Mouse (Mus musculus): ENCODE data around the gene Cltc. TPM values are rescaled to one million over a fixed set of nuclear protein-coding genes. Genes with fewer than 3 reads are reported as not detected.

The Cltc gene
- polyA plus RNA-seq, 1 experiment from 2014 or later: 129 TPM

DNA sequence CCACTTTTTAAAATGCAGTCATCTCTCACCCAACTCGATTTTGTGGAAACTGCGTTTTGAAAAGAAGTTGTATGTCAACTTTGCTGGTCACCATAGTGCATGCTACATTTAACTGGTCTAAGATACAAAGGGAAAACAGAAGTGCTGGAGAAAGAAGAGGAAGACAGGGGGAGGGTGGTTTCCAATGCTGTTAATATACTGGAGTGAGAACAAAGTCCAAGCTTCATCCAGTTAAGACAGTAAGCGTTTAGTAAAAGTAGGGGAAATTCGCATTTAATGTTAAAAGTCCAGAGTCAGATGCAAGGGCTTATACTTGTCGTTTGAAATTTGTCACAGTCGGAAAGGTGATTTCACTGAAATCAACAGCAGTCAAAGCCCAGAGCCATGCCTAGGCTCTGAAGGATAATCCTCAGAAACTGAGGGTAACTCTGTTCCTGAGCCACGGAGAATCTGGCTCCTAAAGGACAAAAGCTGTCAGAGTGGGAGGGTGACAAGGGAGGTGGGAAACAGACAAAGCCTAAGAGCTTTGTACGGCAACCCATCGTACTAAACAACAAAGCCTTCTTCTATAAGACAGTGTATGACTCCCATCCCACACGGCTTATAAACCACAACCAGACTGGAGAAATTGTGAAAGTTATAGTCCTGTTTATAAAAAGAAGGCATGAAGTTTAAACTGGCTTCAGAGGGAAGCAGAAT is 23.0 kb downstream of the Cltc start:
- no peak for DNase-seq (ENCODE audit: low spot score)
- peaks cover 3% of the 10 kb centered on the region; the same call in 1 of the 2 replicates for H3K4me1 ChIP-seq
- H3K36me3 ChIP-seq: peaks cover 54% of the 10 kb centered on the region
- H3K9me3 ChIP-seq (replicated peaks): no peaks in the 10 kb centered on the region
- no peak overlapping the region for H3K27ac ChIP-seq (replicated peaks)
- H3K4me3 ChIP-seq: no peak overlapping the region
- 76% methylated on average over 10 of the region's 10 CpGs for WGBS
- H3K27me3 ChIP-seq (ENCODE audit: low read depth, poor library complexity, severe bottlenecking): no peaks in the 10 kb centered on the region

GRCm38 (mm10) chr11:86731443-86731842 is 25.9 kb downstream of the Cltc start:
- no peaks in the 10 kb centered on the region for H3K9me3 ChIP-seq (replicated peaks)
- no peaks in the 10 kb centered on the region for H3K27me3 ChIP-seq (ENCODE audit: low read depth, poor library complexity, severe bottlenecking)
- no peak overlapping the region for H3K4me3 ChIP-seq
- H3K4me1 ChIP-seq: peaks cover 3% of the 10 kb centered on the region; the same call in 1 of the 2 replicates
- DNase-seq (ENCODE audit: low spot score): no peak
- peaks cover 81% of the 10 kb centered on the region for H3K36me3 ChIP-seq
- WGBS: 91% methylated on average over 2 of the region's 2 CpGs
- H3K27ac ChIP-seq (replicated peaks): no peak overlapping the region

GRCm38 (mm10) chr11:86725607-86726006 is 31.8 kb downstream of the Cltc start:
- Histone ChIP-seq H3K4me1 (no peaks in the 10 kb centered on the region), H3K27ac (replicated peaks) (no peak overlapping the region), H3K36me3 (peaks cover 93% of the 10 kb centered on the region), H3K27me3 (ENCODE audit: low read depth, poor library complexity, severe bottlenecking) (no peaks in the 10 kb centered on the region), H3K4me3 (no peak overlapping the region), H3K9me3 (replicated peaks) (no peaks in the 10 kb centered on the region)
- DNase-seq (ENCODE audit: low spot score): no peak

GRCm38 (mm10) chr11:86724982-86725381 is 32.4 kb downstream of the Cltc start:
- Histone ChIP-seq H3K36me3 (peaks cover 93% of the 10 kb centered on the region), H3K9me3 (replicated peaks) (no peaks in the 10 kb centered on the region), H3K27ac (replicated peaks) (no peak overlapping the region), H3K27me3 (ENCODE audit: low read depth, poor library complexity, severe bottlenecking) (no peaks in the 10 kb centered on the region), H3K4me3 (no peak overlapping the region), H3K4me1 (no peaks in the 10 kb centered on the region)
- 97% methylated on average over 7 of the region's 7 CpGs for WGBS
- no peak for DNase-seq (ENCODE audit: low spot score)

- Histone ChIP-seq H3K9me3 (replicated peaks) (no peaks in the 10 kb centered on the region), H3K27ac (replicated peaks) (no peak overlapping the region), H3K36me3 (peaks cover 94% of the 10 kb centered on the region), H3K27me3 (ENCODE audit: low read depth, poor library complexity, severe bottlenecking) (no peaks in the 10 kb centered on the region), H3K4me3 (no peak overlapping the region), H3K4me1 (no peaks in the 10 kb centered on the region)
- DNase-seq (ENCODE audit: low spot score): no peak
- WGBS: 94% methylated on average over 3 of the region's 3 CpGs
Observed at GRCm38 (mm10) chr11:86724004-86724403, 33.4 kb downstream of the Cltc start.

DNA sequence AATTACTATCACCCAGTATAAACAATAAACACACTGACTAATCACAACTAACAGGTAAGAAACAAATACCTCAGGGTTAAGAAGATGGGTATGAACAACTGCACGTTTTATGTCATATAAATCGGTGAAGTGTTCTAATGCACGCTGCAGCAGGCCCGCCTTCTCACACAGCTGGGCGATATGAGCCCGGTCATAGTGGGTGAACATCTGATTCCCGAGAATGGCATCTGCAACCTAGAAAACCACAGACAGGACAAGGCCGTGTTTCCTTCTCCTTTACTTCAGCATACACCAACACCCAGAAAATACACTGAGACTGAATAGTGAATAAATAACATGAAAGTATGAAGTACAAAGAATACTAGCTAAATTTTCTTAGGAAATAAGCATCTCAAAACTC is 38.0 kb downstream of the Cltc start:
- H3K4me3 ChIP-seq: no peak overlapping the region
- peaks cover 90% of the 10 kb centered on the region for H3K36me3 ChIP-seq
- no peaks in the 10 kb centered on the region for H3K9me3 ChIP-seq (replicated peaks)
- DNase-seq (ENCODE audit: low spot score): no peak
- no peak overlapping the region for H3K27ac ChIP-seq (replicated peaks)
- H3K27me3 ChIP-seq (ENCODE audit: low read depth, poor library complexity, severe bottlenecking): no peaks in the 10 kb centered on the region
- H3K4me1 ChIP-seq: no peaks in the 10 kb centered on the region
- WGBS: 92% methylated on average over 8 of the region's 8 CpGs

DNA sequence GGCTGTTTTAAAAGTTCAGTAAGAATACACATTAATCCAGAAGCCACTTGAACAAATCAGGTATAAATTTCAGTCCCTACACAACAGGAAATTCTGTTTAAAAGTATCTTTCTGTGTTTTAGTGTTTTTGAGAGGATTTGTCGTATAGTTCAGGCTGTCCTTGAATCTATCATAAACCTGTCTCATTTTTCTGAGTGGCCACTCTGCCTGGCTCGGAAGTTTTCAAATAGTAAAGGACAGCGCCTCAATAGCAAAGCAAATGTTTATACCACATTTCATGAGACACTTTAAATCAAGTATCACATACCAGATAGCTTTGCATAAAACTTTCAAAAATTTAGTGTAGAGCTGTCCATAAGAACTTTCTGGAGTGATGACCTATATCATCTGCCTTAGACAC is 39.0 kb downstream of the Cltc start:
- H3K36me3 ChIP-seq: peaks cover 89% of the 10 kb centered on the region

DNA sequence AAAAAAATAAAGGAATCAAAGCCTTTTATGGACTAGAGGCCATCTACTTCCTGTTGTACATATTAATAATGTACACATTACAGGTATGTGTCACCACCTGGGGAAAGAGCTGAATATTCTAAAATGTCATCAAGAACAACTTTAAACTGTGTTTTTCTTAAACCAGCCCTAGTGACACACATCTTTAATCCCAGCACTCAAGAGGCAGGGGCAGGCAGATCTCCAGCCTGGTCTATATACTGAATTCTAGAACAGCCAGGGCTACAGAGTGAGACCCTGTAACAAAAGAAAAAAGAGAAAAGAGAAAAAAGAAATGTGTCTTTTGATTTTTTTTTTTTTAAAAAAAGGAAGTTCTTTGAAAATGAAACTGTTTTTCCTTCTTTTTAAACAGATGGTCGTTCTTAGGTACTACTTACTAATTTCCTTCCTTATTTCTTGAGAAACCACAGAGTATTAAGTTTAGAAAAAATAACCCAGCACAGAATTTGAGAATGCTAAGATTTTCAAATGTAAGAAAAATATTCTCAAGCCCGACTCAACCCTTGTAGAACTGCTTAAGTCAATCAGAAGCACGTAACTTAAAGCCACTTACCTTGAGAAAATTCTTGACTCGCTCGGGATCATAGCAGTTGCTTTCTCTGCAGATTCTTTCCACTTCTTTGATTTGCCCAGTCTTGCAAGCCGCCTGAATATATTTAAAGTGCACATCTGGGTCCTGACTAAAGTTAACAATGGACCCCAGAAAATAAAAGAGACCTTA is 39.9 kb downstream of the Cltc start:
- H3K36me3 ChIP-seq: peaks cover 91% of the 10 kb centered on the region
- 91% methylated on average over 6 of the region's 6 CpGs for WGBS
- no peak overlapping the region for H3K4me3 ChIP-seq
- no peaks in the 10 kb centered on the region for H3K4me1 ChIP-seq
- no peak overlapping the region for H3K27ac ChIP-seq (replicated peaks)
- H3K27me3 ChIP-seq (ENCODE audit: low read depth, poor library complexity, severe bottlenecking): no peaks in the 10 kb centered on the region
- no peak for DNase-seq (ENCODE audit: low spot score)
- no peaks in the 10 kb centered on the region for H3K9me3 ChIP-seq (replicated peaks)

More for the DNA sequence above, 39.0 kb downstream of the Cltc start:
- H3K9me3 ChIP-seq (replicated peaks): no peaks in the 10 kb centered on the region
- no peaks in the 10 kb centered on the region for H3K27me3 ChIP-seq (ENCODE audit: low read depth, poor library complexity, severe bottlenecking)
- H3K27ac ChIP-seq (replicated peaks): no peak overlapping the region
- no peak overlapping the region for H3K4me3 ChIP-seq
- no peaks in the 10 kb centered on the region for H3K4me1 ChIP-seq
- WGBS: 95% methylated on average over 3 of the region's 3 CpGs
- no peak for DNase-seq (ENCODE audit: low spot score)

- Histone ChIP-seq H3K4me3 (no peak overlapping the region), H3K27ac (replicated peaks) (no peak overlapping the region), H3K36me3 (peaks cover 93% of the 10 kb centered on the region), H3K9me3 (replicated peaks) (no peaks in the 10 kb centered on the region), H3K4me1 (no peaks in the 10 kb centered on the region), H3K27me3 (ENCODE audit: low read depth, poor library complexity, severe bottlenecking) (no peaks in the 10 kb centered on the region)
- DNase-seq (ENCODE audit: low spot score): no peak
Observed at GRCm38 (mm10) chr11:86714606-86715005, 42.8 kb downstream of the Cltc start.

DNA sequence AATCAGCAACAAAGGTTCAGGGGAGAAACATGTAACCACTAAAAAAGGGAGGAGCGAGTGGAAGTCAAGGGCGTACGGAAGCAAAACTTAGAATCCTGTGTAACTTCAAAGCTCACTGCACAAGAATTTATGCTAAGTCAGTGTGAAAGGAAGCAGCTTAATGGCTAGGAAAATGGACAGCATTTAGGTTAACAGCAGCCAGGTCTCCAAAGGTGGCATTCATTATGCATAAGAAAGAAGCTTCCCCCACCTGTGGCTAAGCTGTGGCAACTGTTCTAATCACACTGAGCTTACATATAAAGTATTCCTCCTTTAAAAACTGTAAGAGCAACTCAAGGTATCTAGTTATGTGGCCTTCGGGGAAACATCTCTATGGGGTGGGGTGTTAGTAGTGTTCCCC is 56.2 kb downstream of the Cltc start:
- 96% methylated on average over 4 of the region's 4 CpGs for WGBS
- H3K9me3 ChIP-seq (replicated peaks): no peaks in the 10 kb centered on the region
- H3K27me3 ChIP-seq (ENCODE audit: low read depth, poor library complexity, severe bottlenecking): no peaks in the 10 kb centered on the region
- no peak overlapping the region for H3K27ac ChIP-seq (replicated peaks)
- no peak for DNase-seq (ENCODE audit: low spot score)
- H3K4me1 ChIP-seq: no peaks in the 10 kb centered on the region
- H3K4me3 ChIP-seq: no peak overlapping the region
- H3K36me3 ChIP-seq: peaks cover 96% of the 10 kb centered on the region

DNA sequence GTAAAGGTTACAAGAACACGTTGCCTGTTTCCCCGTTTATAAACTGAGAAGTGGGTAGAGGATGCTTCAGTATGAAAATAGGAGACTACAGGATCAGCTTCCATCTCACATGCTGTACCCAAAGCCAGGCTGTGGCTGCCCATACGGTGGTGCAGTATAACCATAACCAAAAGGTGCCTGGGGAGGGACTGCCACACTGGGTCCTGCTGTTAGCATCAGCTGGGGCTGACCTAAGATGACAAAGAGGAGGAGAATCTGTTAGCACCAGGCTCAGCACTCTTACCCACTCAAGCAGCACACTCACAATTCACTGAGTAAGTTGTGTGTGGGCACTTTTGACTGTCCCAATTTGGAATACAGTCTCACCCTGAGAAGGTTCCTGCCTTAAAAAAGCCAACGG is 61.9 kb downstream of the Cltc start:
- no peak overlapping the region for H3K4me3 ChIP-seq
- H3K4me1 ChIP-seq: no peaks in the 10 kb centered on the region
- DNase-seq (ENCODE audit: low spot score): no peak
- no peaks in the 10 kb centered on the region for H3K9me3 ChIP-seq (replicated peaks)
- peaks cover 97% of the 10 kb centered on the region for H3K36me3 ChIP-seq
- 84% methylated on average over 4 of the region's 4 CpGs for WGBS
- H3K27me3 ChIP-seq (ENCODE audit: low read depth, poor library complexity, severe bottlenecking): no peaks in the 10 kb centered on the region
- H3K27ac ChIP-seq (replicated peaks): no peak overlapping the region

DNA sequence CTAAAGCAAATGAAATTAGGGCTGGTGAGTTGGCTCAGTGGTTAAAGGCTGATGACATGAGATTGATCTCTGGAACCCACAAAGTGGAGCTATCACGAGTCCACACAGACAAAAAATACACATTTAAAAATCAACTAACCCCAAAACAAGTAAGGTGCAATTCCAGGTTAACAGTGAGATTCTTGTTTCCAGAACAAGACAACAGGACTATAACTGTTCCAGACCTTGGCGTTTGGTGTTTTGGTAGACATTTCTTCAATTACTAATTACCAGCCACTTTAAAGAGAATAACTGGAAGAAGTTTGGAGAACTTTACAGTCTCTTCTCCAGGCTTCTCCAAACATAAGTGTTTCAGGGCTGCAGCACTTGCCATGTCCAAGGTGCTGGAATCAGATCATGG is 64.8 kb downstream of the Cltc start:
- WGBS: 88% methylated on average over 2 of the region's 2 CpGs
- no peak overlapping the region for H3K4me3 ChIP-seq
- no peaks in the 10 kb centered on the region for H3K4me1 ChIP-seq
- peaks cover 97% of the 10 kb centered on the region for H3K36me3 ChIP-seq
- H3K9me3 ChIP-seq (replicated peaks): no peaks in the 10 kb centered on the region
- no peaks in the 10 kb centered on the region for H3K27me3 ChIP-seq (ENCODE audit: low read depth, poor library complexity, severe bottlenecking)
- H3K27ac ChIP-seq (replicated peaks): no peak overlapping the region
- no peak for DNase-seq (ENCODE audit: low spot score)

DNA sequence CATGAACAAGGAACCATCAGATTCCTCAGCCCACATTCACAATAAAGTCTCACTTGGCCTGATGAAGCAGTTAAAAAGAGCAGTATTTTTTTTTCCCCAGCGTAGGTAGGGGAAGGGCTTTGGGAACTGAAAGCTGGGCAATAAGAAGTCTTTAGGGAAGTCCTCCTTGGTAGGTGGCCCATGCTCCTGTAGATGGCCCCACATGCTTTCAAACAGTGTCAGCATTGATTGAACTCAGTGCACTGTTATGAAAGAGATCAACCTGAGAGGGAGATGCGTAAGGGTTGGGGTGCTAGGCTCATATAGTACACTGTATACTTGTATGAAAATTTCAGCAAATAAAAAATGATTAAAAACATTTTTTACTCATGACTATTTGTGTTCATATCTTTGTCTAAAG is 65.4 kb downstream of the Cltc start:
- Histone ChIP-seq H3K4me1 (peaks cover 2% of the 10 kb centered on the region), H3K9me3 (replicated peaks) (no peaks in the 10 kb centered on the region), H3K36me3 (peaks cover 97% of the 10 kb centered on the region), H3K27me3 (ENCODE audit: low read depth, poor library complexity, severe bottlenecking) (no peaks in the 10 kb centered on the region), H3K4me3 (no peak overlapping the region), H3K27ac (replicated peaks) (no peak overlapping the region)
- 92% methylated on average over 2 of the region's 2 CpGs for WGBS
- DNase-seq (ENCODE audit: low spot score): no peak
